Mouse (Mus musculus): ENCODE results near the gene Dusp22.

Gene Dusp22

DNA sequence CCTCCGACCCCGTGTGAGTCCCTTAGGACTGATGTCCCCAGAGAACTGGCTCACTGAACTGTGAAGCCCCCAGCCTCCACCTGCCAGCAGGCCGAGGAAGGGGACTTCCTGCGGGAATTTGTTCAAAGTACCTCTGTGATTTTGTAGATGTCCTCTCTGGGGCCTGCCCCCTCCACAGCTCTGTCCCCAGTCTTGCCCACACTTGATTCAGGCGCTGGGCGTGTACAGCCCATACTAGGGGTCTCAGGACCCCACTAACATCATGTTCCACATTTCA, 91.4 kb downstream of the Dusp22 start:
- DNase-seq: no peak

GRCm38 (mm10) chr13:30752581-30753187, 92.9 kb downstream of the Dusp22 start:
- no peak for DNase-seq

GRCm38 (mm10) chr13:30753441-30753840, 93.6 kb downstream of the Dusp22 start:
- DNase-seq: no peak

- no peak for DNase-seq
Measured at GRCm38 (mm10) chr13:30754066-30754465, 94.3 kb downstream of the Dusp22 start.

DNA sequence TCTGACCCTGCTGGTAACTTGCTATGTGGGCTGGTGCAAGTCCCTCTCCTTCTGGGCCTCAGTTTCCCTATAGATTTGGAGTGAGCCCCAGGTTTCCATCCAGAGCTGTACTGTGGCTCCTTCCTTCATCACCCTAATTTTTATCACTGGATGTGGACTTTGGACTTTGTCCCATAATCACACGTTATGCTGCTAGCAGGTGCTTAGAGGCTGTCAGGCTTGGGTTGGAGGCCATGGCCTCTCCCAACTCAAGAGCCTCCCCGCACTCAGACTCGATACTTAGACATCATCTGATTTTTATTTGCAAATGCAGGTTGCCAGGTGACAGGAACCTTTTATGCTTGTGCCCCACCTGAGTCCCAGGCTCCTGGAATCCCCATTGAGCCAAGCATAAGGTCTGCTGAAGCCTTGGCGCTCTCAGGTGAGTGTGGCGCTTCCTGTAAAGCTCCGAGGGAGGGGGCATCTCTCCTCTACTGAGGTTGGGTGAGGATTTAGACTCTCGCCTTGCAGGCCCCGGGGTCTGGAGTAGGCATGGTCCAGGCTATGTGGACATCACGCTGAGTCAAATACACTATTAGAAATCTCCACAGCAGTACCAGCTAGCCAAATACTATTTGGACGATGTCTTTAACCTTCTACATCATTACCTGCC, 95.2 kb downstream of the Dusp22 start:
- DNase-seq: no peak

DNA sequence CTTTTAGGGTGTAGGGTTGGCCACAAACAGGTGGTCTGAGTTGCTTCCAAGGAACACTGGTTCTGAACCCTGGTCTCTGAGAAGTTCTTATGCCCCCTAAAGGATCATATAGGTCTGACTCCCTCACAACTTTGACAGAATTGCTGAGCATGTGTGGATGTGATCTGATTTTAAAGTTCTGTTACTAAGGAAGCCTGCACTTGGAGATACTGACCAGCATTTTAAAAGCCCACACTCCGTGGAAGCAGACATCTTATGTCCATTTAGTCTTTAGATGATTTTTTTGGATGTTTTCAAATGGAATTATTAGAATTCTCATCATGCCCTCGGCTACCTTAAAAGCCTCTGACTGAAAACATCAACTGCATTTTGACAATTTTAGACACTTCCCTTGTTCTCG, 95.8 kb downstream of the Dusp22 start:
- DNase-seq: no peak

- no peak for DNase-seq
Measured at GRCm38 (mm10) chr13:30755998-30756639, 96.3 kb downstream of the Dusp22 start.

DNA sequence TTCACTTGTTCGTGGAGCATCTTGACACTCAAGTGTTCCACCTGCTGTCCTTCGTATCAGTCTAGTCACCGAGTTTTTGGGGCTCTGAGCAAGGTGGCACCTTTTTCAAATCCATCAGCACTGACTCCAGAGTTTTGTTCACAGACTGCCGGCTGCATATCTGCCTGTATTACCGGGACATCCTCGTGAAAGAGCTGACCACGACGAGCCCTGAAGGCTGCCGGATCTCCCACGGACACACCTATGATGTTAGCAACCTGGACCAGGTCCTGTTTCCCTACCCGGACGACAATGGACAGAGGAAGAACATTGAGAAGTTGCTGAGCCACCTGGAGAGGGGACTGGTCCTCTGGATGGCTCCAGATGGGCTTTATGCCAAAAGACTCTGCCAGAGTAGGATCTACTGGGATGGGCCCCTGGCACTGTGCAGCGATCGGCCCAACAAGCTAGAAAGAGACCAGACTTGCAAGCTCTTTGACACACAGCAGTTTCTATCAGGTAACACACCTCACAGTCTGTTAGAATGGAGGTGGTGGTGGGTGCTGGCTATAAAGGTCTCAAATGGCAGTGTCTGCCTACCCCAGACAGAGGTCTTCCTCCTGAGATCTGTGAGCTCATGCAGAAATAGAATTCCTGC, 97.6 kb downstream of the Dusp22 start:
- DNase-seq: no peak

DNA sequence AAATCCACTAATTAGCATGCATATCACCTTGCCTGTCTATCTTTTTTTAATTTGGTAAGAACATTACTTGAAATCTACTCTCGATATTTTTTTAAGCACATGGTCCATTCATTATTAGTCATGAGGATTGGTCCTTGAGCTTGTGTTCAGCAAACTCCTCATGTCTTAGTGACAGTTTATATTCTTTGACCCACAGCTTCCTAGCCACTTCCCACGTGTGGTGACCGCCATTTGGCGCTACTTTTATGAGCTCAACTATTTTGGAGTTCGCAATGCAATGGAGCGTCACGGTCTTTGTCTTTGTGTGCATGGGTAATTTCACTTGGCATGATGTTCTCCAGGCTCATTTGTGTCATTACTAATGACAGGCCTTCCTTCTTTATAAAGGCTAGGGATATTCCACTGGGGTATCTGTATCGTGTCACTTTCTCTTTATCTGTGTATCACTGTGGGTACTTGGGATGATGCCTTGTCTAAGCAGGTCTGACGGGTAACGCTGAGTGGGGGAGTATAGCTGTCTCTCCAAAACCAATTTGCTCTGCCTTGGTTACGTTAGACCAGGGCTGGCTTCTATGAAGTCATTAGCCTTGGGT, 99.1 kb downstream of the Dusp22 start:
- DNase-seq: no peak

DNA sequence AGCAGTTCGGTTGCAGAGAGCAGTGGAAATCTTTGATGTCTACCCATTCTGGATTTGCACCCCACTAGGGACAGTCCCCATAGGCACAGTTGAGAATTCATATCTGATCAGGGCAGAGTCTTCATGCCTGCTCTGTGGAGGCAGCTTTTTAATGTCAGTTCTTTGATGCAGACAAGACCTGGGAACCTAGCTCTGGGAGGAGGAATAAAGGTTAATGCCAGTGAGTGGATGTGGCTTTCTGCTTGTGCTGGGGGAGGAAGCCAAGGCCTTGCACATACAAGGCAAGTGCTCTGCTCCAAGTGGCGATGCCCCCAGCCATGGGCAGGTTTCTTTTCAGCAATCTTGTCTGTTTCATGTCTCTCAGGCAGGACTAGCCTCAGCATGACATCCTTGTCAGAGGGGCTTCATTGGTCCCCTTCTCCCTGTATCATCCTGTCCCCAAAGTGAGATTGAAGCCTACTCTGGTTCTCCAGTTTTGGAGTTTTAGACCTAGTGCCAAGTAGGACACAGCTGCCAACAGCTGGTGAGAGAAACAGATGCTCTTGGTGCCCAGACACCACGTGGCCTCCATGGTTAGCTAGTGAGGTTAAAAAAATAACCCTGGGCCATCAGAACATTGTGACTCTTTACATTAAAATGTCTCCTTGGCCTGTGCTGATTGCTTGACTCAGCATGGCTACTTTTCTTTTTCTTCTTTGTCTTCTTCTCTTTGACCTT, 100.7 kb downstream of the Dusp22 start:
- DNase-seq: no peak

Measured in lung, postnatal 36 days (tissue).